Mouse (Mus musculus): ENCODE measurements at regions not wholly inside any gene's neighbourhood (a gene's known extent, or its start where the extent isn't known, plus 50 kb on each side); places are given as distances from the start of the nearest gene placed in this dataset.

DNA sequence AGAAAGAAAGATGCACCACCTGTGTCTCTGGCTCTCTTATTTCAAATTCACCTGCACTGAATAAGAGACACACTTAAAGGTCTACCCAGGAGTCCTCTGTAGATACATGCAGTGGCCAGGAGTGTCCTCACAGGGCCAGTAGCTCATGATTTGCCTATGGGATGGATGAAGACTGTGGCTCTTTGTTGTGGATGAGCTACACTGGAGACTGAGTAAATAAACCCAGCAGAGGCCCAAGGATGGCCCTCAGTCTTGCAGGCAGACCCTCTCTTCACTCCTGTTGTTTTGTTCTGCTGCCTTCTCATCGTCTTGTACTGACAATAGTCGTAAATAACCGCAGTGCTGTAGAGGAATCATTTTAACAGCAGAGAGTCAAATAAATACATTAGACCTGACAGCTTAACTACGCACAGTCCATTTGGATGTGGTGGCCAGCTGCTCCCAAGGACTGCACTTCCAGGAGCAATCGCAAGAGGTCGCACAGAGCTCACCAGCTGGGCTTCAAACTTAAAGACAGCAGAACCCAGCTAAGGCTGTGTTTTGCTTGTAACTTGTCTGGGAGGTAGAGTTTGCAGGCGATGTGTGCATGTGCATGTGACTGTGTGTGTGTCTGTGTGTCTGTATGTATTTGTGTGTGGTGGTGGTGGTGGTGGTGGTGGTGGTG lies 328.6 kb upstream of the Camk1g start:
- peak; percentile 68; the same call in 1 of the 2 replicates for TF ChIP-seq CTCF (IDR thresholded peaks at IDR 0.05; ENCODE audit: extremely low read depth, insufficient read length, insufficient replicate concordance, low read depth, low read length)
- no peak for TF ChIP-seq POLR2A (IDR thresholded peaks at IDR 0.05; ENCODE audit: low read depth, low read length)

Measured in small intestine, adult 2 months (tissue).